Mouse (Mus musculus) cerebellum, adult 8-10 months (tissue): ENCODE measurements around the gene Specc1.

Source experiments
- DNase-seq: peaks from one replicate; pipeline ENCODE4 v3.0.0; 2022

The Specc1 gene

GRCm38 (mm10) chr11:61970901-61971300, 14.3 kb downstream of the Specc1 start:
- DNase-seq = no peak

- DNase-seq = no peak
These were observed 15.1 kb downstream of the Specc1 start for GRCm38 (mm10) chr11:61971441-61972221.

- no peak for DNase-seq
These were observed 17.6 kb downstream of the Specc1 start for GRCm38 (mm10) chr11:61974106-61974707.

- DNase-seq = no peak
These were observed 19.2 kb downstream of the Specc1 start for GRCm38 (mm10) chr11:61975783-61976182.

GRCm38 (mm10) chr11:61981285-61981684, 24.7 kb downstream of the Specc1 start:
- no peak for DNase-seq

GRCm38 (mm10) chr11:61982828-61983227, 26.3 kb downstream of the Specc1 start:
- DNase-seq = no peak

GRCm38 (mm10) chr11:61986939-61987338, 30.4 kb downstream of the Specc1 start:
- no peak for DNase-seq

- DNase-seq = no peak
These were observed 33.1 kb downstream of the Specc1 start for GRCm38 (mm10) chr11:61989647-61990046.

GRCm38 (mm10) chr11:61991576-61991975, 35.0 kb downstream of the Specc1 start:
- no peak for DNase-seq

- DNase-seq = no peak
These were observed 36.2 kb downstream of the Specc1 start for GRCm38 (mm10) chr11:61992671-61993285.

- no peak for DNase-seq
These were observed 42.9 kb downstream of the Specc1 start for GRCm38 (mm10) chr11:61999501-61999900.

- DNase-seq = no peak
These were observed 43.5 kb downstream of the Specc1 start for GRCm38 (mm10) chr11:62000099-62000498.

GRCm38 (mm10) chr11:62001977-62002376, 45.4 kb downstream of the Specc1 start:
- DNase-seq = no peak

- no peak for DNase-seq
These were observed 48.3 kb downstream of the Specc1 start for GRCm38 (mm10) chr11:62004881-62005240.

GRCm38 (mm10) chr11:62005241-62005910, 48.8 kb downstream of the Specc1 start:
- DNase-seq = no peak

- no peak for DNase-seq
These were observed 49.3 kb downstream of the Specc1 start for GRCm38 (mm10) chr11:62005911-62006260.

- DNase-seq = no peak
These were observed 50.1 kb downstream of the Specc1 start for GRCm38 (mm10) chr11:62006680-62007079.

GRCm38 (mm10) chr11:62007984-62008383, 51.4 kb downstream of the Specc1 start:
- DNase-seq = no peak

- no peak for DNase-seq
These were observed 54.2 kb downstream of the Specc1 start for GRCm38 (mm10) chr11:62010625-62011231.

- DNase-seq = no peak
These were observed 55.5 kb downstream of the Specc1 start for GRCm38 (mm10) chr11:62012039-62012438.

GRCm38 (mm10) chr11:62013449-62013848, 56.9 kb downstream of the Specc1 start:
- no peak for DNase-seq

GRCm38 (mm10) chr11:62015071-62015654, 58.6 kb downstream of the Specc1 start:
- DNase-seq = no peak

- no peak for DNase-seq
These were observed 60.4 kb downstream of the Specc1 start for GRCm38 (mm10) chr11:62016985-62017384.
